Mouse (Mus musculus) ES-E14 (cell line): ENCODE results near the gene Bnc2. TPM values are rescaled to one million over a fixed set of nuclear protein-coding genes. Genes with fewer than 3 reads are reported as not detected.

Experiments used
- DNase-seq: peaks from one replicate; pipeline ENCODE4 v3.0.0-alpha.2; 2013; ENCODE audit warnings: low read depth, low spot score
- H3K27ac ChIP-seq: 2 replicates; pipeline ENCODE4 v1.5.1; 2012; ENCODE audit warnings: low read depth, mild to moderate bottlenecking, low read length, moderate library complexity, mixed read lengths; ENCODE audit not compliant: poor library complexity, insufficient read depth, severe bottlenecking
- H3K36me3 ChIP-seq: 2 replicates; pipeline ENCODE4 v1.6.1; 2012; ENCODE audit warnings: mild to moderate bottlenecking, low read length, moderate library complexity, mixed read lengths; ENCODE audit not compliant: control insufficient read depth, poor library complexity, insufficient read depth, severe bottlenecking
- H3K4me1 ChIP-seq, 2 experiments: fragments of 150-350 bp in 1 of 2; sonication (generic) in 1 of 2; 2 replicates each; pipeline ENCODE4 v1.6.1; 2012; ENCODE audit warnings: low read length in 2 of 2, mild to moderate bottlenecking in 1 of 2, mixed read lengths in 1 of 2; ENCODE audit not compliant: control insufficient read depth in 2 of 2, insufficient read depth in 2 of 2, poor library complexity in 1 of 2
- H3K4me3 ChIP-seq, 2 experiments: fragments of 150-350 bp in 1 of 2; sonication (generic) in 1 of 2; 2 replicates each; pipeline ENCODE4 v1.5.1; 2012; ENCODE audit warnings: low read length in 2 of 2, low read depth in 1 of 2, mild to moderate bottlenecking in 1 of 2, mixed read lengths in 1 of 2; ENCODE audit not compliant: insufficient read depth in 1 of 2, poor library complexity in 1 of 2, severe bottlenecking in 1 of 2
- H3K9ac ChIP-seq: 2 replicates; pipeline ENCODE4 v1.6.1; 2012; ENCODE audit warnings: low read depth, mild to moderate bottlenecking, low read length, mixed read lengths; ENCODE audit not compliant: poor library complexity, insufficient read depth, severe bottlenecking
- H3K9me3 ChIP-seq: fragments of 150-350 bp; sonication (generic); 2 replicates; pipeline ENCODE4 v1.6.1; 2012; ENCODE audit warnings: low read depth, mild to moderate bottlenecking, low read length; ENCODE audit not compliant: control insufficient read depth, insufficient read depth
- CHD2 ChIP-seq: IDR thresholded peaks from 2 replicates; pipeline ENCODE4 v1.6.1; 2014; ENCODE audit warnings: mild to moderate bottlenecking, low read depth, low read length, inconsistent platforms
- HCFC1 ChIP-seq: IDR thresholded peaks from 2 replicates; pipeline ENCODE4 v1.6.1; 2012; ENCODE audit warnings: low read length, inconsistent platforms, borderline replicate concordance; ENCODE audit not compliant: insufficient read depth
- MAFK ChIP-seq: IDR thresholded peaks from 2 replicates; pipeline ENCODE4 v1.6.1; 2014; ENCODE audit warnings: mild to moderate bottlenecking, low read depth, low read length, inconsistent platforms; ENCODE audit not compliant: insufficient read depth
- ZC3H11A ChIP-seq: IDR thresholded peaks from 2 replicates; pipeline ENCODE4 v1.6.1; 2012; ENCODE audit warnings: low read depth, mild to moderate bottlenecking, inconsistent platforms, low read length, borderline replicate concordance
- ZNF384 ChIP-seq: IDR thresholded peaks from 2 replicates; pipeline ENCODE4 v1.6.1; 2012; ENCODE audit warnings: low read depth, low read length, inconsistent platforms
- in situ Hi-C, 2 experiments: fragments of 600-800 bp; cut with MboI; formaldehyde crosslinking; loops; one replicate each; pipeline ENCODE4 v1.15.1; 2025; ENCODE audit warnings: low sequenced_read_pairs in 2 of 2, inconsistent platforms in 1 of 2; ENCODE audit not compliant: unreplicated experiment in 2 of 2
- total RNA-seq: library from RNA; depleted of rRNA; stranded (reverse); fragments of 300-350 nt; gene quantifications from 2 replicates; pipeline ENCODE4 v1.2.3, GENCODE M21; 2012

Gene Bnc2
- total RNA-seq, 1 experiment: 15.1 TPM

DNA sequence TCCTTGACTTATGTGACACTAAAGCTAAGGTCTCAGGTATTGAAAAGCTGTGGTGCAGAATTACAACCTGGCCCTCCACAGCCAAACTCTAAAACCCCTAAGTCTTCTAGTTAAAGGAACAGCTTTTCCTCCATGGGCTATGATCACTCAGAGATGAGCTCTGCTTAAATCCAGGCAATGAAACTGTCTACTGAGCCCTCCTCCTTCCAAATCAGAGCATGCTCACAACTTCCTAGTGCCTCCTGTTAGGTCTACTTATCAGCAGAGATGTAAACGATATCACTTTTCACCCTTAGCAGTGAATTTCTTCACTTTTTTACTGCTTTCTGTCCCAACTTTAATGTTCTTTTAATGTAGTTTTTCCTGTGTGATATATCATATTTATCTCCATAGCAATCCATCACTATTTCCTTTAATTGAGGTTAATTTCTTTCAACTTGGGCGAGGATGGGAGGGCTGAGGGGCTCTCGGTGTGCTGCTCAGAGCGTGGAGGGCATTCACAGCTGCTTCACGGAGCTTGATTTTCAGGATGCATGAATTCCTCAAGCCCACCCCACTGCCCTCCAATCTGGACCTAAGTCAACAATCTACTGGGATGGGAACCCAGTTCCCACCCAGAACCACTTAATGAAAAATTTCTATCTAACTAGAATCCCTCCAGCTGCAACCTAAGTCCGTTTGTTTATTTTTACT is 94.7 kb downstream of the Bnc2 start:
- H3K4me3 ChIP-seq: no peak overlapping the region
- no peak overlapping the region for H3K27ac ChIP-seq
- in situ Hi-C loops: no loop called here
- no peaks in the 10 kb centered on the region for H3K4me1 ChIP-seq
- no peak for TF ChIP-seq CHD2
- no peaks in the 10 kb centered on the region for H3K9me3 ChIP-seq
- DNase-seq: no peak
- H3K9ac ChIP-seq: no peak overlapping the region
- H3K36me3 ChIP-seq: no peaks in the 10 kb centered on the region

DNA sequence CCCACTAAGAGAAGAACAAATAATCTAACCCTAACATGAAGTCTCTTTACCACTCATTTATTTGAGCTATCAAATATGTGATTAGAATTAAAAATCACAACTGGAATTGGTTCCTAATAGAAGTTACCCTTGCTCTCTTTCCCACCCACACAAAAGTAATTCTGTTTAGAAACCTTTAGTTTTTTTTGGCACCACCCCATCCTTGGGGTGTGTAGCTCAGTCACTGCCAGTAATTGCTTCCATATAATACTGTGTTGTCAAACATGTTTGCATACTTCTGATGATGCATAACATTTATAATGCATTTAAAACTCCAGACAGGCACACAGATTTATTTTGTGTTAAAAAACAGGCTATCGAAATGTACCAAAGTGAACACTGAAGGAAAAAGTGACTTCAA is 96.8 kb downstream of the Bnc2 start:
- DNase-seq: no peak
- in situ Hi-C loops: no loop called here
- Histone ChIP-seq H3K4me3 (no peak overlapping the region), H3K9me3 (no peaks in the 10 kb centered on the region), H3K27ac (no peak overlapping the region), H3K4me1 (no peaks in the 10 kb centered on the region), H3K36me3 (no peaks in the 10 kb centered on the region), H3K9ac (no peak overlapping the region)
- no peak for TF ChIP-seq ZNF384
- no peak for TF ChIP-seq MAFK
- TF ChIP-seq CHD2: no peak
- no peak for TF ChIP-seq HCFC1
- TF ChIP-seq ZC3H11A: no peak

GRCm38 (mm10) chr4:84566123-84566522 is 109.0 kb downstream of the Bnc2 start:
- H3K9ac ChIP-seq: no peak overlapping the region
- TF ChIP-seq HCFC1: no peak
- TF ChIP-seq ZNF384: no peak
- no peak for TF ChIP-seq ZC3H11A
- no peak for TF ChIP-seq MAFK
- no peak for TF ChIP-seq CHD2
- no peak overlapping the region for H3K4me3 ChIP-seq
- no peak overlapping the region for H3K27ac ChIP-seq
- no peak for DNase-seq
- in situ Hi-C loops: no loop called here
- no peaks in the 10 kb centered on the region for H3K36me3 ChIP-seq
- H3K9me3 ChIP-seq: no peaks in the 10 kb centered on the region
- peaks cover 0 to 10% of the 10 kb centered on the region in 2 experiments; a peak in 1 of 4 replicates for H3K4me1 ChIP-seq

DNA sequence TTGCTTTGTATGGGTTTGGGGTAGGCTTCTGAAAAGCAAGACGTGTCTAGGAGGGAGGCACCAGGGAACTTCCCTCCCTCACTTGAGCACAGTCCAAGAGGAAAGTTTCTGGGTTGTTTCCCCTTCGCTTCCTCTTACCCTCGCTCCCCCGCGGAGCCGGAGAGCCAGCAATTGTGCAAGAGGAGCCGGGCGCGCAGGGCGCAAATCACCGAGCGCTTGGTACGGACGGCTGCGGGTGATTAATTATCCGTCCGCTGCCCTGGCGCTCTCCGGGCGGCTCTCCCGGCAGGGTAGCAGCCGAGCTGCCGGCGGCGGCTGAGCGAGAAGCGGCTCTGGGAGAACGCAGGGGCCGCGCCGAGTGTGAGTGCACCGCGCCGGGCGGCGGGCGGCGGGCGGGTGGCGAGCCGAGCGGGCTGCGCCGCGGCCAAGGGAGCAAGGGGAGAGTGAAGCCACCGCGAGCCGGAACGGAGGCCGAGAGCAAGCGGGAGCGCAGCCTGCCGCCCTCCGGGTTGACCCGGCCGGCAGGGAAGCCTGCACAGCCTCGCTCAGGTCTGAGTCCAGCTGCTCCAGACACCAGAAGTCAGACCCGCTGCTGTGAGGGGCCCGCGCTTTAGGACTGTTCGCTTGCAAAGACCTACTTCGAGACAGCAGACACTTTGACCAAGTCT is 129.7 kb downstream of the Bnc2 start:
- no peak overlapping the region for H3K27ac ChIP-seq
- no peaks in the 10 kb centered on the region for H3K9me3 ChIP-seq
- H3K4me1 ChIP-seq: peaks cover 0 to 5% of the 10 kb centered on the region in 2 experiments; a peak in 3 of 4 replicates
- in situ Hi-C loops: no loop called here
- no peaks in the 10 kb centered on the region for H3K36me3 ChIP-seq
- TF ChIP-seq HCFC1: 0 out of 2 replicates have a peak, but pooled peaks have one; percentile 20
- no peak for TF ChIP-seq MAFK
- no peak for TF ChIP-seq CHD2
- peak overlapping the region; percentile 86 for H3K9ac ChIP-seq
- H3K4me3 ChIP-seq: peak overlapping the region; percentile 75 to 84
- peak; percentile 52 for DNase-seq

GRCm38 (mm10) chr4:84544646-84545045 is 130.4 kb downstream of the Bnc2 start:
- TF ChIP-seq ZC3H11A (no peak), MAFK (no peak), ZNF384 (no peak), CHD2 (no peak), HCFC1 (no peak)
- Histone ChIP-seq H3K27ac (no peak overlapping the region), H3K4me3 (peak overlapping the region in 1 of 2 experiments; percentile 84; a peak in 1 of 4 replicates), H3K9me3 (no peaks in the 10 kb centered on the region), H3K4me1 (peaks cover 0 to 5% of the 10 kb centered on the region in 2 experiments; a peak in 3 of 4 replicates), H3K36me3 (no peaks in the 10 kb centered on the region), H3K9ac (no peak overlapping the region)
- in situ Hi-C loops: no loop called here
- DNase-seq: no peak
